Mouse (Mus musculus) cerebellum, adult 2 months (tissue): Measurements from ENCODE around the gene Baiap2l2.

Source experiments
- CTCF ChIP-seq: fragments of 200-500 bp; IDR thresholded peaks from 2 replicates; pipeline ENCODE4 v1.5.1; 2011; ENCODE audit warnings: low read depth, mild to moderate bottlenecking, control low read depth, low read length, moderate library complexity, borderline replicate concordance; ENCODE audit not compliant: insufficient read depth
- POLR2A ChIP-seq: fragments of 200-500 bp; IDR thresholded peaks from 2 replicates; pipeline ENCODE4 v1.6.1; 2011; ENCODE audit warnings: low read length, control low read depth, borderline replicate concordance; ENCODE audit not compliant: insufficient read depth

DNA sequence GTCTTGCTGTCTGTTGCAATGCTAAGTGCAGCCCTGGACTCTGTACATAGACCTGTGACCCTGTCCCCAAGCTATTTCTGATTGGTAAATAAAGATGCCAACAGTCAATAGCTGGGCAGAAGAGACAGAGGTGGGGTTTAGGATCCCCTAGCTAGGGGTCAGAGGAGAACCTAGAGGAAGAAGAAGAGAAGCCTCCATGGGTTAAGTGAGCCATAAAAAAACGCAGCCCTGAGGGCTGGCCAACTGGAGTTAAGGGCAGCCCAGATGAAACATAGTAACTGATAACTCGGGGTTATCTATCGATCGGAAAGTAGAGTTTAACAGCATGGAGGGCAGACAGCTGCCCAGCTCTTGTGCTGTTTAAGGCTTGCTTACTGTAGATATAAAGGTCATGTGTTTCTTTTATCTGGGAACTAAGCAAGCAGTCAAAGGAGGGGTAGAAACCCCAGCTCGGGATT, 36.4 kb upstream of the Baiap2l2 start:
- no peak for TF ChIP-seq CTCF
- no peak for TF ChIP-seq POLR2A
